Mouse (Mus musculus): ENCODE results near the gene Dmac1. TPM values are rescaled to one million over a fixed set of nuclear protein-coding genes. Genes with fewer than 3 reads are reported as not detected.

Dmac1 gene
- total RNA-seq (2023), result 34.9 TPM

DNA sequence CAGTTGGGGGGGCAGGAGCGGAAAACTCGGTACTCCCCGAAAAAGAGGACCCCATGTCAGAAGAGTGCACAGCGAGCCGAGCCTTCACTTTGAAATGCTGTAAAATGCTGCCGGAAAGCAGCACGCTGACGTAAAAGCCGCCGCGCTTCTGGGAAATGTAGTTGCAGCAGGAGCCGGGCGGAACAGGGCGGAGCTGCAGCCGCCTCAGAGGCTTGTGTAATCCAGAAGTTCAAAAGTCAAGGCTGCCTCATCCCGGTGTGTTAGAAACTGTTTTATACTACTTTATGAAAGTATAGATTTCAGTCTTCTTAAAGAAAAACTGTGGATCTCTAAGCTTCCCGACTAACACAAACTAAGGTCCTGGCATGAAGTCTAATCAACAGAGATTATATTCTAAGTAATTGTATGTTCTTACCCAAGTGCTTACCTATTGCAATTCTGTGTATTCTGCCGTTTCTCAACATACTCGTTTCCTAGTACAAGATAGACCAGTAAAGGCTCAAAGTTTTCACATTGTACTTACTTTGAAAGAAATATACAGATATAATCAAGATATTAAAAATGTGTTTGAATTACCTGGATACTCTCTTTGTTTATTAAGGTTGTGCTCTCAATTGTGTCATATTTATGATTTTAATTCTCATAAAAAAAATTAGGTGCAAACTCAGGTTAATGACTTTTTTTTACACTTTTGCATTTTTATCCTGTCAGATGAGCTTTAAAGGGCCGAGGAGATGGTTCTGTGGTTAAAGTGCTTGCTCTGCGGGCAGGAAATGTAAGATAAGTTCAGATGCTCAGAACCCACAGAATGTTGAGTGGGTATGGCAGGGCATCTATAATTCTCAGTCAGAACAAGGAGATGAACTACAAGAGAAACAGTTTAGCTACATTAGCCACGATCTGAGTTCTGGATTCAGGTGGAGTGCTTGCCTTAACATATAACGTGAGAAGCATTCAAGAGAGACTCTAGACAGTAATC, at the start of gene Dmac1:
TSS of gene Dmac1 (minus strand) at position 109 of the 979 bp plus-strand sequence.

Data from CD4-positive naive resting alpha-beta T cell, adult 57 days (primary cell).